Comparison of ENCODE assay signal across 30 mouse cellular contexts in genomic region chr6:146760022-146760421, GRCm38 (mm10). TPM values are rescaled to one million over a fixed set of nuclear protein-coding genes. Genes with fewer than 3 reads are reported as not detected.
"Had no signal": no experiment of that assay in that cellular context is flagged by ENCODE, and none has a peak within 500 bp of the region (broad histone marks: within the 10 kb centered on the region; RNA-seq: fewer than 3 reads in every experiment).

No protein-coding gene starts in this region.

- DNase-seq: left cerebral cortex, postnatal 4 days; liver; liver, embryonic 13.5 days; liver, postnatal 0 days; lung, adult 18-20 months; lung, adult 2 months; lung, embryonic 14.5 days; lung, postnatal 10 days; lung, postnatal 14 days; lung, postnatal 36 days; lung, postnatal 4 days; midbrain, embryonic 14.5 days had no signal

- H3K36me3 ChIP-seq: liver, embryonic 12.5 days; liver, embryonic 13.5 days; liver, embryonic 15.5 days; lung, embryonic 15.5 days; midbrain, embryonic 15.5 days had no signal

- H3K4me3 ChIP-seq: limb, embryonic 10.5 days; limb, embryonic 12.5 days; limb, embryonic 13.5 days; limb, embryonic 15.5 days; liver, embryonic 12.5 days; liver, embryonic 13.5 days; liver, embryonic 15.5 days; lung, embryonic 15.5 days; midbrain, embryonic 10.5 days; midbrain, embryonic 12.5 days; midbrain, embryonic 13.5 days; midbrain, embryonic 15.5 days; myocyte had no signal

- H3K27ac ChIP-seq: limb, embryonic 10.5 days; limb, embryonic 12.5 days; limb, embryonic 13.5 days; limb, embryonic 15.5 days; liver, embryonic 12.5 days; liver, embryonic 13.5 days; liver, embryonic 14.5 days; liver, embryonic 15.5 days; lung, embryonic 15.5 days; midbrain, embryonic 10.5 days; midbrain, embryonic 12.5 days; midbrain, embryonic 13.5 days; midbrain, embryonic 15.5 days had no signal

- H3K9me3 ChIP-seq: limb, embryonic 10.5 days; limb, embryonic 12.5 days; limb, embryonic 13.5 days; limb, embryonic 15.5 days; liver, embryonic 12.5 days; liver, embryonic 13.5 days; liver, embryonic 15.5 days; lung, embryonic 15.5 days; megakaryocyte, embryonic 14.5 days; midbrain, embryonic 10.5 days; midbrain, embryonic 12.5 days; midbrain, embryonic 13.5 days; midbrain, embryonic 15.5 days had no signal

- ATAC-seq: liver, embryonic 12.5 days; lung, postnatal 0 days; midbrain, embryonic 13.5 days; midbrain, embryonic 15.5 days; midbrain, embryonic 16.5 days had no signal

- H3K4me1 ChIP-seq: liver, embryonic 15.5 days; lung, embryonic 15.5 days; midbrain, embryonic 13.5 days; midbrain, embryonic 15.5 days had no signal

- H3K27me3 ChIP-seq: limb, embryonic 12.5 days; limb, embryonic 13.5 days; limb, embryonic 15.5 days; liver, embryonic 12.5 days; liver, embryonic 13.5 days; liver, embryonic 15.5 days; lung, embryonic 15.5 days; megakaryocyte, embryonic 14.5 days; midbrain, embryonic 12.5 days; midbrain, embryonic 13.5 days; midbrain, embryonic 15.5 days had no signal

- H3K9ac ChIP-seq: limb, embryonic 12.5 days; limb, embryonic 13.5 days; limb, embryonic 15.5 days; liver, embryonic 12.5 days; liver, embryonic 13.5 days; liver, embryonic 14.5 days; liver, embryonic 15.5 days; liver, postnatal 0 days; lung, embryonic 14.5 days; lung, embryonic 15.5 days; midbrain, embryonic 12.5 days; midbrain, embryonic 13.5 days; midbrain, embryonic 15.5 days had no signal

RNA-seq across cellular contexts. Expression of gene Arntl2, which starts 35.8 kb away (rescaled TPM):
- total RNA-seq: megakaryocyte progenitor cell, adult 5-6 weeks; megakaryocyte-erythroid progenitor cell, adult 5-6 weeks had no signal
